Mouse (Mus musculus) spleen, adult 2 months (tissue): Measurements from ENCODE around the gene Elmod3.

Experiments used
- CTCF ChIP-seq: fragments of 200-500 bp; IDR thresholded peaks from 2 replicates; pipeline ENCODE4 v1.5.1; 2011; ENCODE audit warnings: mild to moderate bottlenecking, inconsistent platforms; ENCODE audit not compliant: insufficient read depth, insufficient read length, insufficient replicate concordance; ENCODE audit errors: extremely low read depth
- POLR2A ChIP-seq: fragments of 200-500 bp; IDR thresholded peaks from 2 replicates; pipeline ENCODE4 v1.6.1; 2011; ENCODE audit warnings: low read depth, low read length, inconsistent platforms

GRCm38 (mm10) chr6:72543265-72543850 is 54.9 kb downstream of the Elmod3 start:
- TF ChIP-seq POLR2A = no peak
- no peak for TF ChIP-seq CTCF
